Mouse (Mus musculus) left cerebral cortex, postnatal 36 days (tissue): ENCODE results near the gene Gcn1l1. TPM values are rescaled to one million over a fixed set of nuclear protein-coding genes. Genes with fewer than 3 reads are reported as not detected.
A peak's percentile ranks its signal among the peaks of the same experiment; 100 is the strongest.
"Not testable (repeated sequence)": the region's sequence is repeated elsewhere in the genome, so short reads cannot be mapped to it uniquely, and the experiment has no call there.

Source experiments
- DNase-seq, 2 experiments: peaks; one replicate each; pipeline ENCODE4 v3.0.0; 2021 to 2022; ENCODE audit warnings: low spot score in 2 of 2, mixed read lengths in 1 of 2
- intact Hi-C: fragments of 180-260 bp; cut with DNase I; formaldehyde crosslinking; loops from one replicate; pipeline ENCODE4 v1.15.1; 2025
- total RNA-seq, 2 experiments: library from RNA; stranded (reverse); gene quantifications; 2 replicates each; pipeline ENCODE4 v1.2.3; 2021

The Gcn1l1 gene
- total RNA-seq, 2 experiments from 2014 or later: 61.2 to 69.0 TPM

DNA sequence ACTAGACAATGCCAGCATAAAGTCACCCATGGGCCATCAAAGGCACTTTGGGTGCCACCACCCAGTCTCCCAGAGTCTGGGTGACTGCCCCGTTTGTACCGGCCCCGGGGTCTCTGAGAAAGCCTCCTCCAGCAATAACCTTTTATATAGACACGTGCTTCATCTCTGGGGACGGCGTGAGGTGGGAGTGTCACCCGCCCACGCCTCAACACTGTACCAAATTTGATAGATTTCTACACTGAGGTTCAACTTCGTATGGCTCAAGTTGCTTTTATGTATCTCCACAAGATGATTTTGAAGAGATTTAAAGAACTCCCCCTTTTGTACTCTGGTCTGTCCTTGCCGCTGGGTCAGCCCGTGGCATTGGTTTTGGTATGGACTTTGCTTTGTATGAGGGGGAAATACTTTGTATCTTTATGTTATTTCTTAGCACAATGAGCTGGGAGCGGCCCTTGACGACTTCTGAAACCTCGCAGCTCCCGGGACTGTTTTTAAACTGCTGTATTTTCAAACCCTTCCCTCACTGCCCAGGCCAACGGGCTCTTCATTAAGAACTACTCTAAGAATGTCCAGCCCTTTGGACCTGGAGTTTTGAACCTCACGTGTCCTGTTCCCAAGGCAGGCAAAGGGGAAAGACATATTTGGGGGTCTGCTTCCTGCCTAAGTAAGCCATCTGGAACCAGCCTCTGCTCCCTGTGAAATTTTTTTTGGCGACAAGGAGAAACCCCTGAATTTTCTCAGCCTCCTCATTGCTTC lies 10.3 kb upstream of the Gcn1l1 start:
- DNase-seq: no peak
- intact Hi-C loops: loop anchor here (5.0 kb wide), 1 partner anchor 47 kb away; the partner anchor contains the start of gene Pxn

GRCm38 (mm10) chr5:115556217-115556616 lies 8.8 kb upstream of the Gcn1l1 start:
- DNase-seq: peak; percentile 59 to 76
- intact Hi-C loops: loop anchor here (5.0 kb wide), 1 partner anchor 49 kb away; the partner anchor contains the start of gene Pxn

DNA sequence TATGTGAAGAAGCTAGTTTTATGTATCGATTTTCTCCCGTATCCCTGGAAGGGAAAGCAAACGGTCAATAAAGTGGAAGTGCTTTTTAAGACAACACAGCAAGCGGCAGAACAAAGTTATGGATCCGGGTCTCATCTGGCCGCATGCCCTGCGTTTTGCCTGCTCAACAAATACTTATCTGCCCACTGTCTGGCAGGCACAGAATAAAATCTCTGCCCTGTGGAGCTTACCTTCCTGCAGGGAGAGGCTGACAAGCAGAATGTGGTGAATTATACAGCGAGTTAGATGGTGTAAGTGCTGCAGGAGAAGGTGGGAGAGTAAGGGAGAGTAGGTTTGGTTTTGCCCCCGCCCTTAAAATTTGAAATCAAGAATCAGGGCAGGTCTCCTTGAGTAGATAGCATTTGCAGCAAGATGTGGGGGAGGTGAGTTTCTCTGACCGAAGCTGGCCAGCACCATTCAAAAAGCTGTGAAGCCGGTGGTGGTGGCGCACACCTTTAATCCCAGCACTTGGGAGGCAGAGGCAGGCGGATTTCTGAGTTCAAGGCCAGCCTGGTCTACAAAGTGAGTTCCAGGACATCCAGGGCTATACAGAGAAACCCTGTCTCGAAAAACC lies 6.8 kb upstream of the Gcn1l1 start:
- no peak for DNase-seq
- intact Hi-C loops: loop anchor here (5.0 kb wide), 1 partner anchor 51 kb away; the partner anchor contains the start of gene Pxn

GRCm38 (mm10) chr5:115559237-115560101 lies 5.6 kb upstream of the Gcn1l1 start, which contains the start of gene Rplp0:
Gene Rplp0 (plus strand): TSS chr5:115559467.
- DNase-seq: peak; percentile 100
- intact Hi-C loops: loop anchor here (5.0 kb wide), 1 partner anchor 52 kb away; the partner anchor contains the start of gene Pxn

DNA sequence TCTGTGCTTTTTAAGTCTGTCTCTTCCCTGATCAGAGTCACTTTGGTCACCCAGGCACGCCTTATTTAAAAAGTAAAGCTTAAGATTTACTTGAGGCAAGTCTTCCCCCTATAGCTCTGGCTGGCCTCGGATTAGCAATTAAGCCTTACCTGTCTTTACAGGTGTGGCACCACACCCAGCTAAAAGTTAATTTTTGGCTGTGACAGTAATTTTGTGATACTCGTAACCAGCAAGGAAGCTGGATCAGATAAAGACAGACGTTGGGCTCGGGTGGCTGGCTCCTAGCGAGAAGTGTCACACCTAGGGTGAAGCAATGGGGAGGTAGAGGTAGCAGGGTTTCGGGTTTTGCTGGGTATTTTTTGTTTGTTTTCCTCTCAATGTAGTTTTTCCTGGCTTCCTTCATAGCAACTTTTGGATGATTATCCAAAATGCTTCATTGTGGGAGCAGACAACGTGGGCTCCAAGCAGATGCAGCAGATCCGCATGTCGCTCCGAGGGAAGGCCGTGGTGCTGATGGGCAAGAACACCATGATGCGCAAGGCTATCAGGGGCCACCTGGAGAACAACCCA lies 4.6 kb upstream of the Gcn1l1 start:
- intact Hi-C loops: no loop called here
- DNase-seq: no peak

DNA sequence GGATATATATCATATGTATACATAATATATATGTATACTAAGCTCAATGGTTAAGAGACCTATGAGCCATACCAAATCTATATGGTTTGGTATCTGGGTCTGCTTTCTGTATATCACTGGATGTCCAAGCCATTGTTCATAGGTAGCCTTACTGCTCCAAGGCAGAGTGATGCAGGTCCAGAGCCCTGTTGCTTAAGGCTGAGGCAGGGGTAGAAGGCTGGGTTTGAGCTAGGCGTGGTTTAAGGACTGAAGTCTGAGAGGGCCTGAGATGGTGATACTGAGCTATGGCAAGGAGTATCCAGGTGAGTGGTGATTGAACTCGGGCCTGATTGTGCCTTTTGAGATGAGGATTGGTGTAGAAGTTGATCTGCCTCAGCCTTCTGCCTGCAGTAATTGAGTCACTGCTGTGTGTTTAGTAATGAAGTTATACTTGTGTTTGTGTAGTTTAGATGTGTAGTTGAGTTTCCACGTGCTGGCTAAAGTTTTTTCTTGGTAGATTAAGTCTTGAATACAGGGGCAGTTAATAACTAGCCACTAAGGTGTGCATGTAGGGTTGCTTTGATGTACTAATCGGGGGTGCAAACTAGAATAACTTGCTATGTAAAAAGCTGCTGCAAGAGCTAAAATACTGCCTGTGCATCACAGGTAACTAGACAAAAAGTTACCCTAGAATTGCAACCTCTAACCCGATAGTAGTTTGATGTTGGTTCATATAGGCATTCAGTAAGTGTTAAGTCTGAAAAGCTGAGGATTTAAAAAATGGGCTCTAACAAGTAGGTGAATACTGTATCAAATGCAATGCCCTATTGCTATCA lies 1.1 kb upstream of the Gcn1l1 start:
- intact Hi-C loops: no loop called here
- DNase-seq: no peak

- intact Hi-C loops: no loop called here
Observed at GRCm38 (mm10) chr5:115565403-115565802, 349 bp downstream of the Gcn1l1 start.

GRCm38 (mm10) chr5:115568681-115569080 lies 3.6 kb downstream of the Gcn1l1 start:
- DNase-seq: no peak
- intact Hi-C loops: no loop called here

More at GRCm38 (mm10) chr5:115565403-115565802, 349 bp downstream of the Gcn1l1 start:
- DNase-seq: no peak

DNA sequence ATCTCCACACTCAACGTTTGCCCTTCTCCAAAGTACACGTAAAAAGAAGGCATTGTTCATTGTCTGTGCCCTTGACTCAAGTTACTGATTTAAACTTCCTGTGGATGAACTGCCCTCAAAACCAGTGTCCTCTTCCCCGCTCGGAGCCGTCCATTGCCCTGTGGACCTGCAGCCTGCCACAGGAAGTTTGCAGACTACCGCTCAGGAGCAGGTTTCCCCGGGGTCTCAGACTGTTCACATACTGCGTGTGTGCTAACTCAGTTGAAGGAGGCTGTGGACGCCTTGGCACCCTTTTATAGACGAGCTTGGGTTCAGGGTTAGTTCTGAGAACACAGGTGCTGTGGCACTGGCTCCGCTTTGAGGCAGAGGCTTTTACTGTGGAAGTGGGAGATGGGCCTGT lies 4.3 kb downstream of the Gcn1l1 start:
- intact Hi-C loops: no loop called here
- no peak for DNase-seq

DNA sequence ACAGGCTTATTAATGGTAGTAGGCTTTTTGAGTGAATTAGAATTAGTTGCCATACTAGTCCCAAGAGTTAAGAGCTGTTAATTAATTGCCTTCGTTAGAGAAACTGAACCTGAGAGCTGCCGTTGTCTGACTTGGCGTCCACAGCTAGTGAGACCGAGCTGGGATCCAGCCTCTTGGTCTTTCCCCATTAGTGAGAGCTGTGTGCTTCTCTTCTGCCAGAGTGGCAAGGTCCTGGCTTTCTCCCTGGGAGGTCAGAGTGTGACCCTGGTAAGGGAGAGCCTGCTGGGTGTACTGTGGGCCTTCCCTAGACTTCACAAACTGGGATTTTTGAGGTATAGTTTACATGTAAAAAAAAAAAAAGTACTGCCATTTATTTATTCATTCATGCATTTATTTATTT lies 4.7 kb downstream of the Gcn1l1 start:
- intact Hi-C loops: loop anchor here (10.0 kb wide), 1 partner anchor 165 kb away; the partner anchor contains the start of gene Bicdl1

DNA sequence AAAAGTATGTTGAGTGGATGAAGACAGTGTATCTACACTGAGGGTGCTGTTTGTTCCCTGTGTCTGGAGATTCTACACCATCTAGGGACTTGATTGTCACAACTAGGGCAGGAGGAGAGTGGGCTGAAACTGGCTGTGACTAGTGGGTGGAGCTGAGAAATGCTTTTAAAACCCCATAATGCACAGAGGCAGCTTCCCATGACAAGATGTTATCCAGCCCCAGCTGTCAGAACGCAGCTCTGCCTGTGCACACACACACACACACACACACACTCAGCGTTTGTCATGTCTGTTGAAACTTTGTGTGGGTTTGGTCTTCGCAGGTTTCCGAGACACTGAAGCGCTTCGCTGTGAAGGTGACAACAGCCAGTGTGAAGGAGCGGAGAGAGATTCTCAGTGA lies 6.0 kb downstream of the Gcn1l1 start:
- peak; percentile 65 to 76 for DNase-seq
- intact Hi-C loops: loop anchor here (10.0 kb wide), 1 partner anchor 164 kb away; the partner anchor contains the start of gene Bicdl1

More for the DNA sequence above, 4.7 kb downstream of the Gcn1l1 start:
- no peak for DNase-seq

GRCm38 (mm10) chr5:115572679-115573535 lies 7.9 kb downstream of the Gcn1l1 start:
- intact Hi-C loops: loop anchor here (10.0 kb wide), 1 partner anchor 162 kb away; the partner anchor contains the start of gene Bicdl1
- peak; percentile 37 to 41 for DNase-seq

DNA sequence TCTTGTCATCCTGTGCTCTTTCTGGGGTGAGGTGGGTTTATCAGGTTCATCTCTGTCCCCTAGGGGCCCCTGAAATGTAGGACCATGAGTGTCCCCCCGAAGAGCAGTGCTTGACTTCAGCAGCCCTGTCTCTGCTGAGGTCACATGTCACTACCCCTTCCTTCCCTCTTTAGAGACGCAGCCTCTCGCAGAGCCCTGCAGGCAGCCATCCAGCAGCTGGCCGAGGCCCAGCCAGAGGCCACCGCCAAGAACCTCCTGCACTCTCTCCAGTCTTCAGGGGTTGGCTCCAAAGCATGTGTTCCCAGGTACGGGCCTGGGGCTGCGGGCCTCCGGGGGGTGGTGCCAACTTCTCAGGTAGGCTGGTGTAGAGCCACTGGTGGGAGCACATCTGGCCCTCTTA lies 9.9 kb downstream of the Gcn1l1 start:
- intact Hi-C loops: loop anchor here (10.0 kb wide), 1 partner anchor 160 kb away; the partner anchor contains the start of gene Bicdl1
- no peak for DNase-seq

DNA sequence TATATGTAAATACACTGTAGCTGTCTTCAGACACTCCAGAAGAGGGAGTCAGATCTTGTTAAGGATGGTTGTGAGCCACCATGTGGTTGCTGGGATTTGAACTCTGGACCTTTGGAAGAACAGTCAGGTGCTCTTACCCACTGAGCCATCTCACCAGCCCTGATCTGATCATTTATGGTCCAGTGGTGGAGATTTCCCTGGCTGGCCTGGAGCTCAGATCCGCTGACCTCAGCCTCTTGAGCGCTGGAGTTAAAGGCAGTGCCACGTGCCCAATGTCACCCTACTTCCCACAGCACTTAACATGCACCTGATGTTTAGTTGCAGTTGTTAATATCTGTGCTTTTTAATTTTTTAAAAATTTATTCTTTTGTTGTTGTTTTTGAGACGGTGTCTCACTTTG lies 12.6 kb downstream of the Gcn1l1 start:
- intact Hi-C loops: loop anchor here (10.0 kb wide), 1 partner anchor 157 kb away; the partner anchor contains the start of gene Bicdl1
- DNase-seq: not testable (repeated sequence)

DNA sequence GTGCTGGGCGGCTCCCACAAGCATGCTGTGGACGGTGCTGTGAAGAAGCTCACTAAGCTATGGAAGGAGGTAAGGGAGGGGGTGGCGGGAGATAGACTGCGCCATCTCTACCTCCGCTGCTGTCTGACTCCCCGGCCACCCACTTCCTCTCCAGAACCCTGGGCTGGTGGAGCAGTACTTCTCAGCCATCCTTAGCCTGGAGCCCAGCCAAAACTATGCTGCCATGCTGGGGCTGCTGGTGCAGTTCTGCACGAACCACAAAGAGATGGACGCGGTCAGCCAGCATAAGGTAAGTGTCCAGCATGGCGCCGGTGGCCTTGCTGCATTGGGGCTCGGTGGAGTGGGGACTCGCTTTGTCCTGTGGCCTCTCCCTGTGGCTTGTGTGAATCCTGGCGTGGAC lies 13.9 kb downstream of the Gcn1l1 start:
- intact Hi-C loops: loop anchor here (10.0 kb wide), 1 partner anchor 156 kb away; the partner anchor contains the start of gene Bicdl1
- DNase-seq: no peak

DNA sequence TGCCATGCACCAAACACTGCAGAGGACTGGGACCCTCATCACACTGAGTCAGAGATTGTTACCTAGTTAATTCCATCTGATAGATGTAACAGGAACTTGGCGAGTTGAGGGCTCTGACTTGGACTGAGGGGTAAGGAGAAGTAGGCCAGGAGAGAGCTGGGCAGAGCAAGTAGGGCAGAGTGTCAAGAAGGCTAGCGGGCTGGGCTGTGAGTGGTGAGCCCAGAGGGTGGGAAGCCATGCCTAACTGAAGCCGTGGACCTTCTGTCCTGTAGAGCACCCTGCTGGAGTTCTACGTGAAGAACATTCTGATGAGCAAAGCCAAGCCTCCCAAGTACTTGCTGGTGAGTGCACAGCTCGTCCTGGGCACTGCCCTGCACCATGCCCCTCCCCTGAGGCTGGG lies 14.3 kb downstream of the Gcn1l1 start:
- intact Hi-C loops: loop anchor here (10.0 kb wide), 1 partner anchor 155 kb away; the partner anchor contains the start of gene Bicdl1
- DNase-seq: no peak
